Mouse (Mus musculus): ENCODE measurements around the gene Garem2. TPM values are rescaled to one million over a fixed set of nuclear protein-coding genes. Genes with fewer than 3 reads are reported as not detected.
"Not testable (repeated sequence)": the region's sequence is repeated elsewhere in the genome, so short reads cannot be mapped to it uniquely, and the experiment has no call there.

Garem2 gene
- total RNA-seq (2015; ENCODE audit: low replicate concordance) (not detected in 2 replicates), total RNA-seq (2017; ENCODE audit: low replicate concordance) (not detected in 2 replicates)

GRCm38 (mm10) chr5:30104841-30105667 lies at the start of gene Garem2:
Garem2 (plus strand) TSS chr5:30105161.
- ATAC-seq (replicated peaks; ENCODE audit: low FRiP score, poor library complexity, severe bottlenecking): no peak

- no peak for ATAC-seq (replicated peaks; ENCODE audit: low FRiP score, poor library complexity, severe bottlenecking)
These were observed 46.7 kb upstream of the Garem2 start for GRCm38 (mm10) chr5:30058216-30058731.

- ATAC-seq (replicated peaks; ENCODE audit: low FRiP score, poor library complexity, severe bottlenecking): not testable (repeated sequence)
These were observed 45.4 kb upstream of the Garem2 start for GRCm38 (mm10) chr5:30059607-30060006.

- ATAC-seq (replicated peaks; ENCODE audit: low FRiP score, poor library complexity, severe bottlenecking): no peak
These were observed 37.2 kb upstream of the Garem2 start for GRCm38 (mm10) chr5:30067726-30068125.

- ATAC-seq (replicated peaks; ENCODE audit: low FRiP score, poor library complexity, severe bottlenecking): no peak
These were observed 33.3 kb upstream of the Garem2 start for GRCm38 (mm10) chr5:30071677-30072076.

GRCm38 (mm10) chr5:30072377-30072776 lies 32.6 kb upstream of the Garem2 start:
- ATAC-seq (replicated peaks; ENCODE audit: low FRiP score, poor library complexity, severe bottlenecking): no peak

- ATAC-seq (replicated peaks; ENCODE audit: low FRiP score, poor library complexity, severe bottlenecking): peak; percentile 97
These were observed 31.8 kb upstream of the Garem2 start, which contains the start of gene Tyms for GRCm38 (mm10) chr5:30072825-30073821. Tyms (minus strand) TSS chr5:30073617.

GRCm38 (mm10) chr5:30092701-30093100 lies 12.3 kb upstream of the Garem2 start:
- ATAC-seq (replicated peaks; ENCODE audit: low FRiP score, poor library complexity, severe bottlenecking): no peak

GRCm38 (mm10) chr5:30094399-30094798 lies 10.6 kb upstream of the Garem2 start:
- no peak for ATAC-seq (replicated peaks; ENCODE audit: low FRiP score, poor library complexity, severe bottlenecking)

GRCm38 (mm10) chr5:30095731-30096130 lies 9.2 kb upstream of the Garem2 start:
- ATAC-seq (replicated peaks; ENCODE audit: low FRiP score, poor library complexity, severe bottlenecking): no peak

GRCm38 (mm10) chr5:30098260-30098659 lies 6.7 kb upstream of the Garem2 start:
- no peak for ATAC-seq (replicated peaks; ENCODE audit: low FRiP score, poor library complexity, severe bottlenecking)

GRCm38 (mm10) chr5:30103340-30103739 lies 1.6 kb upstream of the Garem2 start:
- ATAC-seq (replicated peaks; ENCODE audit: low FRiP score, poor library complexity, severe bottlenecking): no peak

GRCm38 (mm10) chr5:30104339-30104738 lies 622 bp upstream of the Garem2 start:
- no peak for ATAC-seq (replicated peaks; ENCODE audit: low FRiP score, poor library complexity, severe bottlenecking)

- ATAC-seq (replicated peaks; ENCODE audit: low FRiP score, poor library complexity, severe bottlenecking): no peak
These were observed 823 bp downstream of the Garem2 start, which contains the start of gene 3110082J24Rik for GRCm38 (mm10) chr5:30105668-30106300. 3110082J24Rik (minus strand) TSS chr5:30106086.

GRCm38 (mm10) chr5:30106756-30107155 lies 1.8 kb downstream of the Garem2 start:
- ATAC-seq (replicated peaks; ENCODE audit: low FRiP score, poor library complexity, severe bottlenecking): no peak

- no peak for ATAC-seq (replicated peaks; ENCODE audit: low FRiP score, poor library complexity, severe bottlenecking)
These were observed 2.2 kb downstream of the Garem2 start for GRCm38 (mm10) chr5:30107186-30107585.

GRCm38 (mm10) chr5:30107611-30108041 lies 2.7 kb downstream of the Garem2 start:
- ATAC-seq (replicated peaks; ENCODE audit: low FRiP score, poor library complexity, severe bottlenecking): no peak

GRCm38 (mm10) chr5:30108233-30108632 lies 3.3 kb downstream of the Garem2 start:
- no peak for ATAC-seq (replicated peaks; ENCODE audit: low FRiP score, poor library complexity, severe bottlenecking)

- no peak for ATAC-seq (replicated peaks; ENCODE audit: low FRiP score, poor library complexity, severe bottlenecking)
These were observed 4.9 kb downstream of the Garem2 start for GRCm38 (mm10) chr5:30109899-30110298.
